Mouse (Mus musculus) A20 (cell line): ENCODE data around the gene Mybpc3.

ENCODE experiments used
- DNase-seq: peaks from one replicate; pipeline ENCODE4 v3.0.0-alpha.2; 2011; ENCODE audit warnings: low read depth, low spot score

The Mybpc3 gene

GRCm38 (mm10) chr2:91117585-91118275 is at the start of gene Mybpc3:
TSS of gene Mybpc3 (plus strand) at chr2:91118144.
- no peak for DNase-seq

GRCm38 (mm10) chr2:91068162-91068871 is 49.6 kb upstream of the Mybpc3 start:
- no peak for DNase-seq

- no peak for DNase-seq
Observed at GRCm38 (mm10) chr2:91068872-91069165, 49.1 kb upstream of the Mybpc3 start.

- DNase-seq = no peak
Observed at GRCm38 (mm10) chr2:91069306-91070000, 48.5 kb upstream of the Mybpc3 start.

- peak; percentile 99 for DNase-seq
Observed at GRCm38 (mm10) chr2:91070076-91070800, 47.7 kb upstream of the Mybpc3 start, which contains the start of gene Slc39a13. TSS of gene Slc39a13 (minus strand) at chr2:91070417.

- no peak for DNase-seq
Observed at GRCm38 (mm10) chr2:91071059-91071458, 46.9 kb upstream of the Mybpc3 start.

GRCm38 (mm10) chr2:91072092-91072491 is 45.9 kb upstream of the Mybpc3 start:
- DNase-seq = peak; percentile 23

GRCm38 (mm10) chr2:91077957-91078313 is 40.0 kb upstream of the Mybpc3 start:
- DNase-seq = no peak

GRCm38 (mm10) chr2:91078314-91079025 is 39.5 kb upstream of the Mybpc3 start:
- DNase-seq = peak; percentile 79

- no peak for DNase-seq
Observed at GRCm38 (mm10) chr2:91079026-91079384, 38.9 kb upstream of the Mybpc3 start.

- peak; percentile 29 for DNase-seq
Observed at GRCm38 (mm10) chr2:91080784-91081513, 37.0 kb upstream of the Mybpc3 start.

GRCm38 (mm10) chr2:91081775-91082695 is 35.9 kb upstream of the Mybpc3 start, which contains the start of gene Spi1:
TSS of gene Spi1 (plus strand) at chr2:91082390.
- DNase-seq = peak; percentile 33

- peak; percentile 89 for DNase-seq
Observed at GRCm38 (mm10) chr2:91082844-91083243, 35.1 kb upstream of the Mybpc3 start.

GRCm38 (mm10) chr2:91083366-91083940 is 34.5 kb upstream of the Mybpc3 start:
- DNase-seq = no peak

GRCm38 (mm10) chr2:91084179-91084820 is 33.6 kb upstream of the Mybpc3 start:
- no peak for DNase-seq

- no peak for DNase-seq
Observed at GRCm38 (mm10) chr2:91085494-91086391, 32.2 kb upstream of the Mybpc3 start.

GRCm38 (mm10) chr2:91086392-91087237 is 31.3 kb upstream of the Mybpc3 start:
- DNase-seq = no peak
